Mouse (Mus musculus) naive thymus-derived CD4-positive, alpha-beta T cell, adult 2 months (primary cell): ENCODE results near the gene Epn2.
"Not testable (repeated sequence)": the region's sequence is repeated elsewhere in the genome, so short reads cannot be mapped to it uniquely, and the experiment has no call there.

Experiments
- DNase-seq: peaks from one replicate; pipeline ENCODE4 v3.0.0-alpha.2; 2011; ENCODE audit warnings: low read depth

The Epn2 gene

GRCm38 (mm10) chr11:61592061-61592460, 12.6 kb upstream of the Epn2 start:
- no peak for DNase-seq

- DNase-seq = no peak
These were observed 11.2 kb upstream of the Epn2 start for GRCm38 (mm10) chr11:61590516-61591213.

GRCm38 (mm10) chr11:61585421-61585820, 5.9 kb upstream of the Epn2 start:
- DNase-seq = no peak

GRCm38 (mm10) chr11:61584830-61585229, 5.3 kb upstream of the Epn2 start:
- DNase-seq = no peak

- DNase-seq = no peak
These were observed 4.6 kb upstream of the Epn2 start for GRCm38 (mm10) chr11:61584096-61584495.

- not testable (repeated sequence) for DNase-seq
These were observed 3.3 kb upstream of the Epn2 start for GRCm38 (mm10) chr11:61582808-61583207.

- no peak for DNase-seq
These were observed 443 bp upstream of the Epn2 start for GRCm38 (mm10) chr11:61579878-61580381.

GRCm38 (mm10) chr11:61578541-61578982, 925 bp downstream of the Epn2 start:
- no peak for DNase-seq

GRCm38 (mm10) chr11:61577991-61578390, 1.5 kb downstream of the Epn2 start:
- no peak for DNase-seq

GRCm38 (mm10) chr11:61577349-61577748, 2.1 kb downstream of the Epn2 start:
- no peak for DNase-seq

GRCm38 (mm10) chr11:61573266-61573665, 6.2 kb downstream of the Epn2 start:
- no peak for DNase-seq

- no peak for DNase-seq
These were observed 8.3 kb downstream of the Epn2 start for GRCm38 (mm10) chr11:61571225-61571624.

GRCm38 (mm10) chr11:61569671-61570070, 9.8 kb downstream of the Epn2 start:
- DNase-seq = no peak

GRCm38 (mm10) chr11:61564566-61564965, 14.9 kb downstream of the Epn2 start:
- DNase-seq = no peak

- DNase-seq = peak; percentile 11
These were observed 15.5 kb downstream of the Epn2 start for GRCm38 (mm10) chr11:61563939-61564338.

- no peak for DNase-seq
These were observed 17.1 kb downstream of the Epn2 start for GRCm38 (mm10) chr11:61562421-61562820.

- DNase-seq = no peak
These were observed 19.9 kb downstream of the Epn2 start for GRCm38 (mm10) chr11:61559572-61559971.

- no peak for DNase-seq
These were observed 26.3 kb downstream of the Epn2 start for GRCm38 (mm10) chr11:61553015-61553754.

- no peak for DNase-seq
These were observed 28.9 kb downstream of the Epn2 start for GRCm38 (mm10) chr11:61550631-61551030.

GRCm38 (mm10) chr11:61547710-61548109, 31.8 kb downstream of the Epn2 start:
- no peak for DNase-seq

- no peak for DNase-seq
These were observed 33.0 kb downstream of the Epn2 start for GRCm38 (mm10) chr11:61546452-61546851.

- DNase-seq = no peak
These were observed 33.9 kb downstream of the Epn2 start for GRCm38 (mm10) chr11:61545586-61545985.

GRCm38 (mm10) chr11:61541106-61541505, 38.4 kb downstream of the Epn2 start:
- no peak for DNase-seq
